In genomic region chr13:19340356-19340755, GRCm38 (mm10) we compare ENCODE assay signal across 6 mouse cellular contexts. TPM values are rescaled to one million over a fixed set of nuclear protein-coding genes. Genes with fewer than 3 reads are reported as not detected.
DNase-seq lines count a peak whose midpoint lies in the region; ATAC-seq lines count a peak whose summit lies in the region.
"Not testable (repeated sequence)": the region's sequence is repeated elsewhere in the genome, so short reads cannot be mapped to it uniquely, and the experiment has no call there.

No protein-coding gene starts in this region.

- peak; percentile 41 for ATAC-seq in frontal cortex, adult (ENCODE audit: low TSS enrichment)

- intact Hi-C loops in left cerebral cortex, postnatal 4 days (cut with DNase I), result not testable (repeated sequence)

- peak; percentile 13 for DNase-seq in 416B (ENCODE audit: low read depth)
- peak; percentile 7 for DNase-seq in brain, adult 2 months (ENCODE audit: low read depth, low spot score)
- DNase-seq in cerebellum, postnatal 10 days, result peak; percentile 60 to 64
- DNase-seq in left cerebral cortex, postnatal 4 days, result peak; percentile 70
- DNase-seq in thymus, postnatal 0 days (ENCODE audit: low spot score), result peak; percentile 10

RNA-seq across cellular contexts. Expression of gene Stard3nl, which starts 55.2 kb away (rescaled TPM):
- 10 to 100 TPM; 90.5 to 93.4 TPM for total RNA-seq in left cerebral cortex, postnatal 4 days (2021)
- polyA plus RNA-seq in thymus, postnatal 0 days (2015; fragmentation: Nextera tagmentation; extraction: Ambion mirVana), result 58.6 and 66.6 TPM in 2 replicates

Comparison
In these comparisons a context has a peak if more than half of its experiments do, and no peak if none do; other contexts are left out.
1. Peak in every context shown above with its lines: DNase-seq and ATAC-seq.
2. DNase-seq: peak in every context shown above with its lines; median percentile 70 in left cerebral cortex, postnatal 4 days; 62 in cerebellum, postnatal 10 days; 13 in 416B; 10 in thymus, postnatal 0 days; 7 in brain, adult 2 months.